Mouse (Mus musculus): ENCODE measurements at regions not wholly inside any gene's neighbourhood (a gene's known extent, or its start where the extent isn't known, plus 50 kb on each side); places are given as distances from the start of the nearest gene placed in this dataset.

- DNase-seq: no peak
Observed at GRCm38 (mm10) chr10:108033317-108033795, 121.4 kb upstream of the Otogl start.

- DNase-seq: no peak
Observed at GRCm38 (mm10) chr10:108027506-108027905, 115.6 kb upstream of the Otogl start.

GRCm38 (mm10) chr10:108024227-108024626 is 112.3 kb upstream of the Otogl start:
- DNase-seq: no peak

- no peak for DNase-seq
Observed at GRCm38 (mm10) chr10:108016552-108016951, 104.6 kb upstream of the Otogl start.

GRCm38 (mm10) chr10:107994836-107995585 is 83.1 kb upstream of the Otogl start:
- DNase-seq: no peak

- DNase-seq: no peak
Observed at GRCm38 (mm10) chr10:107992621-107993020, 80.7 kb upstream of the Otogl start.

GRCm38 (mm10) chr10:107990557-107990956 is 78.6 kb upstream of the Otogl start:
- no peak for DNase-seq

- DNase-seq: no peak
Observed at GRCm38 (mm10) chr10:107989913-107990312, 78.0 kb upstream of the Otogl start.

- DNase-seq: no peak
Observed at GRCm38 (mm10) chr10:107982632-107983031, 70.7 kb upstream of the Otogl start.

- DNase-seq: no peak
Observed at GRCm38 (mm10) chr10:107982082-107982481, 70.1 kb upstream of the Otogl start.

GRCm38 (mm10) chr10:107976392-107976965 is 64.5 kb upstream of the Otogl start:
- no peak for DNase-seq

- DNase-seq: no peak
Observed at GRCm38 (mm10) chr10:107971748-107972147, 59.8 kb upstream of the Otogl start.

- no peak for DNase-seq
Observed at GRCm38 (mm10) chr10:107966996-107967395, 55.1 kb upstream of the Otogl start.

GRCm38 (mm10) chr10:107964022-107964421 is 52.1 kb upstream of the Otogl start:
- DNase-seq: no peak

- DNase-seq: no peak
Observed at GRCm38 (mm10) chr10:107962130-107962529, 50.2 kb upstream of the Otogl start.

All from embryo, embryonic 11 days (tissue).